Mouse (Mus musculus): ENCODE data around the gene Ddx43.

Ddx43 gene

GRCm38 (mm10) chr9:78442579-78443392 is 47.2 kb downstream of the Ddx43 start, which contains the start of gene Cgas:
TSS of gene Cgas (minus strand) at chr9:78443237.
- peak; percentile 13 for DNase-seq (ENCODE audit: low read depth, low spot score)

- DNase-seq (ENCODE audit: low read depth, low spot score): no peak
These were observed 52.0 kb downstream of the Ddx43 start for GRCm38 (mm10) chr9:78447606-78447972.

- peak; percentile 92 for DNase-seq (ENCODE audit: low read depth, low spot score)
These were observed 52.6 kb downstream of the Ddx43 start, which contains the start of the genes Mto1 and Gm17324 for GRCm38 (mm10) chr9:78447973-78448873. TSS of gene Mto1 (plus strand) at chr9:78448208. TSS of gene Gm17324 (minus strand) at chr9:78448786.

GRCm38 (mm10) chr9:78450404-78450803 is 54.8 kb downstream of the Ddx43 start:
- DNase-seq (ENCODE audit: low read depth, low spot score): no peak

GRCm38 (mm10) chr9:78451382-78451781 is 55.8 kb downstream of the Ddx43 start:
- no peak for DNase-seq (ENCODE audit: low read depth, low spot score)

GRCm38 (mm10) chr9:78457026-78457425 is 61.4 kb downstream of the Ddx43 start:
- DNase-seq (ENCODE audit: low read depth, low spot score): no peak

- no peak for DNase-seq (ENCODE audit: low read depth, low spot score)
These were observed 67.8 kb downstream of the Ddx43 start for GRCm38 (mm10) chr9:78463337-78463736.

- no peak for DNase-seq (ENCODE audit: low read depth, low spot score)
These were observed 70.1 kb downstream of the Ddx43 start for GRCm38 (mm10) chr9:78465725-78466124.

Measured in embryo, embryonic 11.5 days (tissue).